In genomic region chr12:51594030-51594470, GRCm38 (mm10) we compare ENCODE assay signal across 9 mouse cellular contexts. TPM values are rescaled to one million over a fixed set of nuclear protein-coding genes. Genes with fewer than 3 reads are reported as not detected.
DNase-seq lines count a peak whose midpoint lies in the region; ATAC-seq and TF ChIP-seq lines count a peak whose summit lies in the region.
"Had no signal": no experiment of that assay in that cellular context is flagged by ENCODE, and none has a peak within 500 bp of the region (broad histone marks: within the 10 kb centered on the region; RNA-seq: fewer than 3 reads in every experiment).

No protein-coding gene starts in this region.

- no peak for DNase-seq in frontal cortex, postnatal 14 days (ENCODE audit: low spot score in 2 of 2)
- DNase-seq in testis, postnatal 14 days (ENCODE audit: low spot score): no peak
- no peak for DNase-seq in liver, embryonic 11.5 days (ENCODE audit: low spot score)
- DNase-seq in stomach, postnatal 0 days (ENCODE audit: low spot score): no peak
- no peak for DNase-seq in urinary bladder, postnatal 25 days (ENCODE audit: low spot score)
- DNase-seq in thymus, adult 18-20 months: no peak
- DNase-seq: cerebellum, adult 8-10 months had no signal

- H3K27ac ChIP-seq in testis, adult 2 months (ENCODE audit: control insufficient read depth, insufficient read depth, low read depth, low read length): no peak overlapping the region
- H3K27ac ChIP-seq in liver, embryonic 11.5 days (ENCODE audit: low read depth, low read length): no peak overlapping the region
- no peak overlapping the region for H3K27ac ChIP-seq in stomach, postnatal 0 days (replicated peaks)

- no peak overlapping the region for H3K9ac ChIP-seq in liver, embryonic 11.5 days (ENCODE audit: low read depth, low read length)
- H3K9ac ChIP-seq in stomach, postnatal 0 days (ENCODE audit: low read length): peak overlapping the region; percentile 23

- H3K36me3 ChIP-seq in testis, adult 2 months (ENCODE audit: control insufficient read depth, insufficient read depth, low read length): no peaks in the 10 kb centered on the region
- no peaks in the 10 kb centered on the region for H3K36me3 ChIP-seq in liver, embryonic 11.5 days (ENCODE audit: control insufficient read depth, insufficient read depth, low read length)
- no peaks in the 10 kb centered on the region for H3K36me3 ChIP-seq in stomach, postnatal 0 days (ENCODE audit: control insufficient read depth, insufficient read depth, low read length)

- H3K4me3 ChIP-seq in testis, adult 2 months (ENCODE audit: control insufficient read depth, low read depth, low read length): peak overlapping the region; percentile 75
- peak overlapping the region; percentile 62 for H3K4me3 ChIP-seq in liver, embryonic 11.5 days (ENCODE audit: low read depth, low read length)
- H3K4me3 ChIP-seq in stomach, postnatal 0 days (ENCODE audit: low read depth, low read length): peak overlapping the region; percentile 57

- 3% methylated on average over 18 of the region's 18 CpGs for WGBS in liver, embryonic 11.5 days
- WGBS in stomach, postnatal 0 days: 2% methylated on average over 18 of the region's 18 CpGs

- H3K4me2 ChIP-seq in liver, embryonic 11.5 days: peak overlapping the region; percentile 96
- peak overlapping the region; percentile 98 for H3K4me2 ChIP-seq in stomach, postnatal 0 days (replicated peaks; ENCODE audit: low read depth)

- H3K27me3 ChIP-seq in testis, adult 2 months (ENCODE audit: control insufficient read depth, insufficient read depth, low read length): no peaks in the 10 kb centered on the region; the same call in 1 of the 2 replicates
- peaks cover 56% of the 10 kb centered on the region for H3K27me3 ChIP-seq in liver, embryonic 11.5 days (replicated peaks; ENCODE audit: control insufficient read depth, insufficient read depth, low read length)
- peaks cover 8% of the 10 kb centered on the region; the same call in 1 of the 2 replicates for H3K27me3 ChIP-seq in stomach, postnatal 0 days (ENCODE audit: control insufficient read depth, insufficient read depth, low read length)

- H3K9me3 ChIP-seq in liver, embryonic 11.5 days (ENCODE audit: control insufficient read depth, low read length): no peaks in the 10 kb centered on the region
- no peaks in the 10 kb centered on the region for H3K9me3 ChIP-seq in stomach, postnatal 0 days (ENCODE audit: control insufficient read depth, low read length)

- no peak for TF ChIP-seq POLR2A in testis, adult 2 months (IDR thresholded peaks at IDR 0.05; ENCODE audit: control insufficient read depth, low read depth, low read length)

- H3K4me1 ChIP-seq in testis, adult 2 months (ENCODE audit: control insufficient read depth, insufficient read depth, low read length): peaks cover 7% of the 10 kb centered on the region
- H3K4me1 ChIP-seq in liver, embryonic 11.5 days (replicated peaks; ENCODE audit: control insufficient read depth, insufficient read depth, low read length): peaks cover 12% of the 10 kb centered on the region
- H3K4me1 ChIP-seq in stomach, postnatal 0 days (replicated peaks; ENCODE audit: control insufficient read depth, insufficient read depth): peaks cover 9% of the 10 kb centered on the region; the same call in 1 of the 2 replicates

- TF ChIP-seq EP300 in stomach, postnatal 0 days (optimal IDR thresholded peaks at IDR 0.05): no peak

- peak; percentile 18 for ATAC-seq in frontal cortex, adult (ENCODE audit: low TSS enrichment)
- 0 out of 2 replicates have a peak, but pooled peaks have one; percentile 10 for ATAC-seq in liver, embryonic 11.5 days (replicated peaks; ENCODE audit: low FRiP score)
- ATAC-seq in stomach, postnatal 0 days (ENCODE audit: low FRiP score, low TSS enrichment): no peak; the same call in 1 of the 2 replicates

- TF ChIP-seq CTCF in testis, adult 2 months (IDR thresholded peaks at IDR 0.05; ENCODE audit: control insufficient read depth, insufficient read depth, insufficient replicate concordance, low read depth, low read length): no peak
- no peak for TF ChIP-seq CTCF in stomach, postnatal 0 days (IDR thresholded peaks at IDR 0.05; ENCODE audit: low read depth)

RNA-seq across cellular contexts. Expression of gene Coch, which starts 0.9 kb away (rescaled TPM):
- polyA plus RNA-seq in testis, adult 2 months (2012; rRNA removed): 0.28 and 0.47 TPM in 2 replicates
- polyA plus RNA-seq in liver, embryonic 11.5 days (2014; fragmentation: Nextera tagmentation; extraction: Ambion mirVana): 0.44 and 1.9 TPM in 2 replicates
- 0.50 and 0.61 TPM in 2 replicates for polyA plus RNA-seq in stomach, postnatal 0 days (2015; fragmentation: Nextera tagmentation; extraction: Ambion mirVana)
